Mouse (Mus musculus) liver, embryonic 11.5 days (tissue): ENCODE data around the gene Zfhx3. TPM values are rescaled to one million over a fixed set of nuclear protein-coding genes. Genes with fewer than 3 reads are reported as not detected.

Experiments used
- ATAC-seq: fragments of 200-750 bp; cut with Nextera tagmentation; replicated peaks from 2 replicates; pipeline ENCODE4 v1.8.0; 2017; ENCODE audit warnings: moderate number of reproducible peaks, mild to moderate bottlenecking, moderate TSS enrichment, moderate library complexity; ENCODE audit not compliant: low FRiP score
- DNase-seq: peaks from one replicate; pipeline ENCODE4 v3.0.0-alpha.2; 2017; ENCODE audit warnings: low spot score
- H3K27ac ChIP-seq: fragments of 300-500 bp; sonication (generic); 2 replicates; pipeline ENCODE4 v1.5.1; 2014; ENCODE audit warnings: mild to moderate bottlenecking, low read depth, low read length, control low read depth
- H3K27me3 ChIP-seq: fragments of 300-500 bp; sonication (generic); replicated peaks from 2 replicates; pipeline ENCODE4 v1.6.1; 2014; ENCODE audit warnings: low read length, mixed read lengths; ENCODE audit not compliant: control insufficient read depth, insufficient read depth
- H3K36me3 ChIP-seq: fragments of 300-500 bp; sonication (generic); 2 replicates; pipeline ENCODE4 v1.6.1; 2014; ENCODE audit warnings: mild to moderate bottlenecking, low read length, moderate library complexity, mixed read lengths; ENCODE audit not compliant: control insufficient read depth, insufficient read depth
- H3K4me1 ChIP-seq: fragments of 300-500 bp; sonication (generic); replicated peaks from 2 replicates; pipeline ENCODE4 v1.6.1; 2014; ENCODE audit warnings: low read length, mixed read lengths; ENCODE audit not compliant: control insufficient read depth, insufficient read depth
- H3K4me2 ChIP-seq: fragments of 300-500 bp; sonication (generic); 2 replicates; pipeline ENCODE4 v1.6.1; 2014; ENCODE audit warnings: mild to moderate bottlenecking, control low read depth, moderate library complexity
- H3K4me3 ChIP-seq: fragments of 300-500 bp; sonication (generic); 2 replicates; pipeline ENCODE4 v1.5.1; 2014; ENCODE audit warnings: low read depth, low read length, control low read depth
- H3K9ac ChIP-seq: fragments of 300-500 bp; sonication (generic); 2 replicates; pipeline ENCODE4 v1.6.1; 2014; ENCODE audit warnings: low read depth, low read length, control low read depth
- H3K9me3 ChIP-seq: fragments of 300-500 bp; sonication (generic); 2 replicates; pipeline ENCODE4 v1.6.1; 2016; ENCODE audit warnings: low read length, inconsistent platforms, mixed read lengths; ENCODE audit not compliant: control insufficient read depth
- WGBS: fragments of 180-500 bp; shearing (Covaris S2); extraction: QIAGEN DNeasy Blood & Tissue Kit; methylation state at CpG from one replicate; pipeline ENCODE4 v1.1.7; 2014; 5-methylcytosine and 5-hydroxymethylcytosine counted together
- polyA plus RNA-seq: library from polyadenylated mRNA; unstranded; fragments of >200 nt; fragmentation: Nextera tagmentation; extraction: Ambion mirVana; gene quantifications from 2 replicates; pipeline ENCODE4 v1.2.1, GENCODE M21; 2014

The Zfhx3 gene
- polyA plus RNA-seq, 1 experiment from 2014 or later: 6.1 TPM

GRCm38 (mm10) chr8:108300964-108301615, 358.6 kb downstream of the Zfhx3 start:
- Histone ChIP-seq H3K4me3 (no peak overlapping the region), H3K27me3 (no peaks in the 10 kb centered on the region), H3K27ac (no peak overlapping the region), H3K9ac (no peak overlapping the region), H3K36me3 (no peaks in the 10 kb centered on the region), H3K4me1 (no peaks in the 10 kb centered on the region), H3K4me2 (no peak overlapping the region), H3K9me3 (no peaks in the 10 kb centered on the region)
- 74% methylated on average over 9 of the region's 9 CpGs for WGBS
- DNase-seq (no peak), ATAC-seq (no peak)

GRCm38 (mm10) chr8:108301654-108302053, 359.2 kb downstream of the Zfhx3 start:
- DNase-seq (no peak), ATAC-seq (no peak)
- H3K9me3 ChIP-seq: no peaks in the 10 kb centered on the region
- H3K4me3 ChIP-seq: no peak overlapping the region
- H3K9ac ChIP-seq: no peak overlapping the region
- no peaks in the 10 kb centered on the region for H3K4me1 ChIP-seq
- H3K36me3 ChIP-seq: no peaks in the 10 kb centered on the region
- no peak overlapping the region for H3K4me2 ChIP-seq
- no peaks in the 10 kb centered on the region for H3K27me3 ChIP-seq
- no peak overlapping the region for H3K27ac ChIP-seq
- 90% methylated on average over 12 of the region's 12 CpGs for WGBS

DNA sequence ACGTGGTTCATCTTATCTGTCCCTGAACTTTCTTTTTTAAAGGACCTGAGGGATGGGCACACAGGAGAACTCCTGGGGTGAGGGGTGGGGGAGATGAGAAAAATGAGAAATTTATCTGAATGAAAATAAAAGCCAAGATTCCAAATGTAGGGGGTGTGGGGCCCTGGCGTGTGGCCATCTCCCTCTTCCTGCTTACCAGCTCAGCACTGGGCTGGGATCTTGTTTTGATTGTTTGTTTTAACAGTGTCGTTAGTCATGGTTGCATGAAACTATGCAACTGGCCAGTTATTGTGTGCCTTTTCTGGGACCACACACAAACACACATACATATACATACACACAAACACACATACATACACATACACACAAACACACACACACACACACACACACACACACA, 362.9 kb downstream of the Zfhx3 start:
- Histone ChIP-seq H3K4me2 (no peak overlapping the region), H3K4me1 (no peaks in the 10 kb centered on the region), H3K27me3 (no peaks in the 10 kb centered on the region), H3K27ac (no peak overlapping the region), H3K36me3 (no peaks in the 10 kb centered on the region), H3K9ac (no peak overlapping the region), H3K4me3 (no peak overlapping the region), H3K9me3 (no peaks in the 10 kb centered on the region)
- ATAC-seq (no peak), DNase-seq (no peak)
- WGBS: 60% methylated on average over 3 of the region's 3 CpGs

- Histone ChIP-seq H3K27ac (no peak overlapping the region), H3K4me3 (no peak overlapping the region), H3K9ac (no peak overlapping the region), H3K4me2 (no peak overlapping the region), H3K36me3 (no peaks in the 10 kb centered on the region), H3K27me3 (no peaks in the 10 kb centered on the region), H3K9me3 (no peaks in the 10 kb centered on the region), H3K4me1 (no peaks in the 10 kb centered on the region)
- WGBS: 80% methylated on average over 14 of the region's 14 CpGs
- DNase-seq (no peak), ATAC-seq (no peak)
Measured at GRCm38 (mm10) chr8:108309525-108310246, 367.2 kb downstream of the Zfhx3 start.

DNA sequence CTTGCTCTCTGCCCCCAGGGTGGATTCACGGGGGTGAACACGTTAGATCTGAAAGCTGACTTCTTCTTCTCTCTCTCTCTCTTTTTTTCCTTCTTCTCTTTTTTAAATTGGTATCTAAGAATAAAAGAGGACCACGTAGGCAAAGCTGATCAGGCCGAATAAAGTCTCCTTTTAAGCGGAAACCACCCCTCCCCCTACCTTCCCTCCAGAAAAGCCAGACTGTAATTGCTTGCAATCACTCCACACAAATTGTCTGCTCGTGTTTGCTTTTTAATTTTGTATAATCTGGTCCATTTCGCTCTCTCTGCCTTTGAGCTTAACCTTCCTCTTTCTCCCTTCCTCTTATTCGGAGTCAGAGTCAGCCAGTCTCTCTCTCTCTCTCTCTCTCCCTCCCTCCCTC, 372.6 kb downstream of the Zfhx3 start:
- no peaks in the 10 kb centered on the region for H3K27me3 ChIP-seq
- H3K4me1 ChIP-seq: no peaks in the 10 kb centered on the region
- 44% methylated on average over 8 of the region's 8 CpGs for WGBS
- H3K9ac ChIP-seq: no peak overlapping the region
- H3K4me3 ChIP-seq: no peak overlapping the region
- DNase-seq: no peak
- no peak overlapping the region for H3K4me2 ChIP-seq
- H3K9me3 ChIP-seq: no peaks in the 10 kb centered on the region
- no peaks in the 10 kb centered on the region for H3K36me3 ChIP-seq
- ATAC-seq: no peak
- no peak overlapping the region for H3K27ac ChIP-seq

DNA sequence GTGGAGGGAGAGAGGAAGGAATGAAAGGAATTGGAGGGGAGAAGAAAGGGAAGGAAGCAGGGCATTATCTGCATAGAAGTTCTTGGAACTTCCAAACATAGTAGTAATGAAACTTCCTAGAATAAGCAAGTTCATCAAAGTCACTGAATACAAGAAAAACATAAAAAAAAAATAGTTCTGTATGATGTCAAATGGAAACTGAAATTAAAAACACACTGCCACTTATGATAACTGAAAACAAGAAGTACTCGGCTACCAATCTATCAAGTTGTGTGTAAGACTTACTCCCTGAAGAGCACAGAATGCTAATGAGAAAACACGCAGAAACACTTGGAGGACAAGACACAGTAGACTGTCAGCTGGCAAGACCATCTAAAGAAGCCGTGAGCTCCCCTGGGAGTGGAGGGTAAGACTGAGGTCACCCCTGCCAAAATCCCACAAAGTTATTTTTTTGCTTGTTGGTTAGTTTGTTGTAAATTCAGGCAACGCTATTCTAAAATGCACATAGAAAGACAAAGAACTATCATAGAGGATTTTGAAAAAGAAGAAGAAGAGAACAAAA, 375.2 kb downstream of the Zfhx3 start:
- no peaks in the 10 kb centered on the region for H3K4me1 ChIP-seq
- H3K4me2 ChIP-seq: no peak overlapping the region
- no peaks in the 10 kb centered on the region for H3K9me3 ChIP-seq
- no peak overlapping the region for H3K27ac ChIP-seq
- WGBS: 72% methylated on average over 4 of the region's 4 CpGs
- no peak for DNase-seq
- ATAC-seq: no peak
- no peaks in the 10 kb centered on the region for H3K36me3 ChIP-seq
- H3K27me3 ChIP-seq: no peaks in the 10 kb centered on the region
- H3K4me3 ChIP-seq: no peak overlapping the region
- H3K9ac ChIP-seq: no peak overlapping the region

- H3K4me3 ChIP-seq: no peak overlapping the region
- H3K9ac ChIP-seq: no peak overlapping the region
- H3K9me3 ChIP-seq: no peaks in the 10 kb centered on the region
- H3K27me3 ChIP-seq: no peaks in the 10 kb centered on the region
- no peaks in the 10 kb centered on the region for H3K4me1 ChIP-seq
- ATAC-seq: no peak
- 73% methylated on average over 2 of the region's 2 CpGs for WGBS
- no peak for DNase-seq
- no peak overlapping the region for H3K27ac ChIP-seq
- H3K36me3 ChIP-seq: no peaks in the 10 kb centered on the region
- no peak overlapping the region for H3K4me2 ChIP-seq
Measured at GRCm38 (mm10) chr8:108327711-108328110, 385.3 kb downstream of the Zfhx3 start.

GRCm38 (mm10) chr8:108348352-108348751, 405.9 kb downstream of the Zfhx3 start:
- Histone ChIP-seq H3K9ac (no peak overlapping the region), H3K9me3 (no peaks in the 10 kb centered on the region), H3K4me1 (no peaks in the 10 kb centered on the region), H3K36me3 (no peaks in the 10 kb centered on the region), H3K4me2 (no peak overlapping the region), H3K4me3 (no peak overlapping the region), H3K27me3 (peaks cover 5% of the 10 kb centered on the region; the same call in 1 of the 2 replicates), H3K27ac (no peak overlapping the region)
- WGBS: 75% methylated on average over 14 of the region's 14 CpGs
- DNase-seq (no peak), ATAC-seq (no peak)

DNA sequence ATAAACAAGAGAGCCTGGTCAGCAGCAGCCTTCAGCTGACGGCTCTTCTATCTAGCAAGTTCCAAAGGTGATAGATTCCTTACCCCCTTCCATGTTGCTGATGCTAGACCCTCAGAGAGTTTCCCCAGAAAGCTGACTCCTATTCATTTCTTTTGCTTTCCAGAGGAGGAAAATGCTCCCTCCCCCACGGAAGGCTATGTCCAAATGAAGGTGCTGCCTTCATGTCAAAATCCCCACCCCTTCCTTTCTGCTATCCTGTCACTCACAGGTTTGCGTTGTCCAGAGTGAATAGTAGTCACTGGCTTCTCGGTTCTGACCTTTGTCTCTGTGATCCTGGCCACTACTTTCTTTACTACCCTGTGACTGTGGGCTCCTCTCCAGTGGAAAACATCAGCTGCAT, 406.3 kb downstream of the Zfhx3 start:
- H3K4me1 ChIP-seq: no peaks in the 10 kb centered on the region
- H3K27me3 ChIP-seq: peaks cover 5% of the 10 kb centered on the region; the same call in 1 of the 2 replicates
- no peaks in the 10 kb centered on the region for H3K9me3 ChIP-seq
- ATAC-seq (no peak), DNase-seq (no peak)
- 25% methylated on average over 4 of the region's 4 CpGs for WGBS
- no peak overlapping the region for H3K9ac ChIP-seq
- H3K27ac ChIP-seq: no peak overlapping the region
- H3K4me3 ChIP-seq: no peak overlapping the region
- H3K4me2 ChIP-seq: no peak overlapping the region
- H3K36me3 ChIP-seq: no peaks in the 10 kb centered on the region
